Mouse (Mus musculus) CH12.LX (cell line): ENCODE data around the gene Rpl23.

Experiments
- BHLHE40 ChIP-seq: IDR thresholded peaks from 2 replicates; pipeline ENCODE4 v1.6.1; 2011; ENCODE audit warnings: mild to moderate bottlenecking, low read depth, low read length, improper control_type of control experiment
- CTCF ChIP-seq, 2 experiments: IDR thresholded peaks in 1 of 2; conservative IDR thresholded peaks in 1 of 2; 2 replicates each; pipeline ENCODE4 v1.5.1; 2011 to 2012; ENCODE audit warnings: low read depth in 2 of 2, low read length in 2 of 2, improper control_type of control experiment in 1 of 2, inconsistent platforms in 1 of 2, mild to moderate bottlenecking in 1 of 2, moderate library complexity in 1 of 2

- no peak for TF ChIP-seq BHLHE40
- no peak for TF ChIP-seq CTCF (conservative IDR thresholded peaks at IDR 0.05 in 1 of 2, IDR thresholded peaks at IDR 0.05 in 1 of 2; ENCODE audit: low read depth in 2 of 2, low read length in 2 of 2)
Measured at GRCm38 (mm10) chr11:97810970-97811369, 28.7 kb upstream of the Rpl23 start.
